Mouse (Mus musculus): ENCODE data around the gene Hist1h2bn.

The Hist1h2bn gene

DNA sequence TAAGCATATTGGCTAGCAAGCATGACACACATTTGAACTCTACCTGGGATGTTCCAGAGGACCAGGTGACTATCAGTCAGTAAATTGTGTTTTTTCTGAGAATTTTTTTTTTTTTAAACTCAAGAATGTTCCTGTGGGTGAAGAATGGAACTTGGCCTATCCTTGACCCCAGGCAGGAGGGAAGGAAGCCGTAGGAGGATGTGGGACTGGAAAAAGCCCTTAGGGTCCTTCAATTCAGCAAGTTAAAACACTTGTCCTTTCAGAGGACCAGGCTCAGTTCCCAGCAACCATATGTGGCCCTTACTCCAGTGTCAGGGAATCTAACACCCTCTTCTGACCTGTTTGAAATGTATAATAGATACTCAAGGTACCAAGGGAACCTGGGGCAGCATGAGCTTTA is 24.4 kb upstream of the Hist1h2bn start:
- DNase-seq = no peak

GRCm38 (mm10) chr13:21733466-21733865 is 20.5 kb upstream of the Hist1h2bn start:
- no peak for DNase-seq

- peak; percentile 79 to 82 for DNase-seq
These were observed 19.7 kb upstream of the Hist1h2bn start for GRCm38 (mm10) chr13:21734010-21734905.

DNA sequence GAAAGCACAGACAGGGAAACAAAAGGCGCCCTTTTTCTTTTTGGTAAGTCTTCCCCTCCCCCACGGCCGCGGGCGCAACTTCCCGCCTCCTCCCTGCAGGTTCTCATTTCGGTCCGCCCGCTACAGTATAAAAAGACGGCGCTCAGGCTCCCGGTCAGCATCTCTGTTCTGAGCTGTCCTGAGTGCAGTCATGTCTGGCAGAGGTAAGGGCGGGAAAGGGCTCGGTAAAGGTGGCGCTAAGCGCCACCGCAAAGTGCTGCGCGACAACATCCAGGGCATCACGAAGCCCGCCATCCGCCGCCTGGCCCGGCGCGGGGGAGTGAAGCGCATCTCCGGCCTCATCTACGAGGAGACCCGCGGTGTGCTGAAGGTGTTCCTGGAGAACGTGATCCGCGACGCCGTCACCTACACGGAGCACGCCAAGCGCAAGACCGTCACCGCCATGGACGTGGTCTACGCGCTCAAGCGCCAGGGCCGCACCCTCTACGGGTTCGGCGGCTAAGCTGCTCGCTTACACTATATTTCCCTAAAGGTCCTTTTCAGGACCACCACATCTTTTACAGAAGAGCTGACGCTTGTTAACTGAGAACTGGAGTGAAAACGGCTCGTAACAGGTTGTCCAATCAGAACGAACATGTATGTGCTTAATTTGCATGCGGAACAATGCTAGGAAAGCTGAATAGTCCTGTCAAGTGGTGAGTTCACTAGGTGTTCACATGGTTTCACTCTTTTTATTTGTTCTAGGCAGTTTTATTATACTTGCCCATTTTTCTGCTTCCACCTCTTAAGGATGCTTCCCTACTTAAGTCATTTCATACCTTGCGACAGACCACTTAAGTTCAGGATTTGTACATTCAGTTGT is 18.8 kb upstream of the Hist1h2bn start, which contains the start of gene Hist1h4j:
Hist1h4j (plus strand) TSS at position 159 of the 862 bp plus-strand sequence.
- peak; percentile 50 to 75 for DNase-seq

- no peak for DNase-seq
These were observed 8.9 kb upstream of the Hist1h2bn start for GRCm38 (mm10) chr13:21745006-21745405.

GRCm38 (mm10) chr13:21749387-21750158 is 4.3 kb upstream of the Hist1h2bn start:
- DNase-seq = no peak

DNA sequence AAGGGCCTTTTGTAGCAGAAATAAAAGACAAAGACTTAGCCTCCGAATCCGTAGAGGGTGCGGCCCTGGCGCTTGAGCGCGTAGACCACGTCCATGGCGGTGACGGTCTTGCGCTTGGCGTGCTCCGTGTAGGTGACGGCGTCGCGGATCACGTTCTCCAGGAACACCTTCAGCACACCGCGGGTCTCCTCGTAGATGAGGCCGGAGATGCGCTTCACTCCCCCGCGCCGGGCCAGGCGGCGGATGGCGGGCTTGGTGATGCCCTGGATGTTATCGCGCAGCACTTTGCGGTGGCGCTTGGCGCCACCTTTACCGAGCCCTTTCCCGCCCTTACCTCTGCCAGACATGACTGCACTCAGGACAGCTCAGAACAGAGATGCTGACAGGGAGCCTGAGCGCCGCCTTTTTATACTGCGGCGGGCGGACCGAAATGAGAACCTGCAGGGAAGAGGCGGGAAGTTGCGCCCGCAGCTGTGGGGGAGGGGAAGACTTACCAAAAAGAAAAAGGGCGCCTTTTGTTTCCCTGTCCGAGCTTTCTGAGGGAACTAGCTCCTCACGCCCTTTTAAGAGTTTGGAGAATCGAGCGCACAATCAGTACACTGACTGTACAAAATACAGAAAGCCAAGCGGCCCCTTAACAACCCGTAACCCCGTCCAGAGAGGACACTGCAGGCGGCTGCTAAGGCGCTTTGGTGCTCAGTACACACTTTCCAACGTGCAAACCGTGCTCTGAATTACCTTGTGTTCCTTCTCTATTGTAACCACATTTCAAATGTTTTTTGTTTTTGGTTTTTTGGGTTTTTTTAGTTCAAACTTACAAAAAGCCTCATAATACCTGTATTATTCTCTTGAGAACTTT is 3.5 kb upstream of the Hist1h2bn start, which contains the start of gene Hist1h4k:
Hist1h4k (minus strand) TSS at position 347 of the 859 bp plus-strand sequence.
- DNase-seq = peak; percentile 84 to 90

- DNase-seq = no peak
These were observed 2.5 kb upstream of the Hist1h2bn start for GRCm38 (mm10) chr13:21751417-21751816.

DNA sequence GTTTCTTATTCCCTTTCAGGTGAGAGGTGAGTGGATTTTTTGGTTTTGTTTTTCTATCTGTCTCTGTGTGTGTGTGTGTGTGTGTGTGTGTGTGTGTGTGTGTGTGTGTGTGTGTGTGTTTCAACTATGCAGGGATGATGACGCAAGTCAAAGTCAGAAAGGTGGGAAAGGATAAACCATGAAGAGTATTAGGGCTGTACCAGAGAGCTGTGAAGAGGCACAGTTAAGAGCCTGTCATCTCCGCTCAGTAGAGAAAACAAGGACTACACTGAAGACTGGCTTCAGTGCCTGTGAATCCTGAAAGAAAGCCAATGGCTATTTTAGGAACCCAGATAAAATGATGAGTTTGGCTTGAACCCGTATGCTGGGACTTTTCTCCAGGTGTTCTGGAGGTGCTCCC is 2.1 kb upstream of the Hist1h2bn start:
- DNase-seq = no peak

DNA sequence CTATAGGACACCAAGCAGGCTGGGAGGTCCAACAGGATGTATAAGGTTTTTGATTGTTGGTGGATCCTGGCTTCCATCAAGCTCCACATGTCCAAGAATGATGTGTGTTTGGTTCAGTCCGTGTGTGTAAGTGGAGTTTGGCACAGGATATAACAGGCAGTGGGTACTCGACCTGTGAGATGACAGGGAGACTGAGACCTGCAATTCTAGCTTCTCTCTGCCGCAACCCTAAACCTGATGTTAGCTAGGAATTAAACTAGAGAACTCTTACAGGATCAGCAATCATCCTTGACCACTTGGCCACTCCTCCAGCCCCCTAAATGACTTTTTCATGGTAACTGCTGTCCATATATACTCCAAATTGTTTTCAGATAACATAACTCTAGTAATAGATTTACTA is 1.6 kb upstream of the Hist1h2bn start:
- DNase-seq = no peak

DNA sequence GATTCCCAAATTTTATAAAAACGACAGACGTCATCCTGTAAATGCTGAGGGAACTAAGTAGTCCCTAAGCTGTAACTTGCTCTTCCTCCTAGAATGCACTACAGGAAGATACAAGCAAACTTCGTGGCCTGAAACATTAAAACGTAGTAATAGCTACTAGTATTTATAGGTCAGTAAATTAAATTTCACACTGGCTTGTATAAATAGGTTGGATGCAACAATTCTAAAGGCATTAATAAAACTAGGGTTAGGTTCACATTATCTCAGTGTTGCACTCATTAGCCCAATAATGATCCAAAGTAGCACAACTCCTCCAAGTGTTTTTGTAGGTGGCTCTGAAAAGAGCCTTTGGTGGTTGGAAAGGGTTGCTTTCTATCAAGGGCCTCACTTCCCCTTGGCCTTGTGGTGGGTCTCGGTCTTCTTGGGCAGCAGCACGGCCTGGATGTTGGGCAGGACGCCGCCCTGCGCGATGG is 836 bp upstream of the Hist1h2bn start:
- DNase-seq = no peak

DNA sequence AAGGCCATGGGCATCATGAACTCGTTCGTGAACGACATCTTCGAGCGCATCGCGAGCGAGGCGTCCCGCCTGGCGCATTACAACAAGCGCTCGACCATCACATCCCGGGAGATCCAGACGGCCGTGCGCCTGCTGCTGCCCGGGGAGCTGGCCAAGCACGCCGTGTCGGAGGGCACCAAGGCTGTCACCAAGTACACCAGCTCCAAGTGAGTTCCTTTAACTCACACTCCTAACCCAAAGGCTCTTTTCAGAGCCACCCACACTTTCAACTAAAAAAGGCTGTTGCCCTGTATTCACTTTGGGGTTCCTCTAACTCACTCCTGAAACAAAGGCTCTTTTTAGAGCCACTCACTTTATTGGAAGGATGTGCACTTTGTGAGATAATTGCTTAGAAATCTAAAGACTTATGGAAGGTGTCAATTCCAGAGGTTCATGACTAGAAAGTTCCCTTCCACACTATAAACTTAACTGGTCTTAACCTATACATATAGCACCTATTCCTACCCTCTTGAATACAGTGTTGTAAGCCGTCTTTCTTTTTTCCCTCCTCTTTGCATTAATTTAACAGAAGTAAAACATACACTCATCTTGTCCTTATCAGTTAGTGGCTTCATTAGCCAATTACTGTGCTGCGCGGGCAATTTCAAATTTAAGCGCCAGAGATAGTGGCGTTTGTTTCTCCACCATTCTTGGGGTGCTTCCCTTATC is 525 bp downstream of the Hist1h2bn start:
- peak in 1 of 2 experiments; percentile 48 for DNase-seq

DNA sequence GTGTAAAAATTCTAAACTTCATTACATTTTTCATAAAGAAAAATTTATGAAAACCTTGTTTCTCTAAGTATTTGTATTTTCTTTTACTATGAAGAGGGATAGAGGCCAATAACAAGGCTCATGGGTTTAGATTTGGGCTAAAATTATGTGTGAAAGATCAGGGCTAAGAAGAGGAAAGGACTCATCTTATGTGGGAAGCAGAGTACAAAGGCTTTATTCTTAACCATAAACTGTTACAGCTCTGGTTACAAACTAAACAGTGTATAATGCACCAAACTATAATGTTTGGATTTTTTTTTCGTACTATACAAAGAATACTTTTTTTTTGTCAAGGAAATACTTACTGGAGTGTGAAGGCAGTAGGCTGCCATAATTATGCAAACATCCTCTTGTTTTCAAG is 1.8 kb downstream of the Hist1h2bn start:
- no peak for DNase-seq

DNA sequence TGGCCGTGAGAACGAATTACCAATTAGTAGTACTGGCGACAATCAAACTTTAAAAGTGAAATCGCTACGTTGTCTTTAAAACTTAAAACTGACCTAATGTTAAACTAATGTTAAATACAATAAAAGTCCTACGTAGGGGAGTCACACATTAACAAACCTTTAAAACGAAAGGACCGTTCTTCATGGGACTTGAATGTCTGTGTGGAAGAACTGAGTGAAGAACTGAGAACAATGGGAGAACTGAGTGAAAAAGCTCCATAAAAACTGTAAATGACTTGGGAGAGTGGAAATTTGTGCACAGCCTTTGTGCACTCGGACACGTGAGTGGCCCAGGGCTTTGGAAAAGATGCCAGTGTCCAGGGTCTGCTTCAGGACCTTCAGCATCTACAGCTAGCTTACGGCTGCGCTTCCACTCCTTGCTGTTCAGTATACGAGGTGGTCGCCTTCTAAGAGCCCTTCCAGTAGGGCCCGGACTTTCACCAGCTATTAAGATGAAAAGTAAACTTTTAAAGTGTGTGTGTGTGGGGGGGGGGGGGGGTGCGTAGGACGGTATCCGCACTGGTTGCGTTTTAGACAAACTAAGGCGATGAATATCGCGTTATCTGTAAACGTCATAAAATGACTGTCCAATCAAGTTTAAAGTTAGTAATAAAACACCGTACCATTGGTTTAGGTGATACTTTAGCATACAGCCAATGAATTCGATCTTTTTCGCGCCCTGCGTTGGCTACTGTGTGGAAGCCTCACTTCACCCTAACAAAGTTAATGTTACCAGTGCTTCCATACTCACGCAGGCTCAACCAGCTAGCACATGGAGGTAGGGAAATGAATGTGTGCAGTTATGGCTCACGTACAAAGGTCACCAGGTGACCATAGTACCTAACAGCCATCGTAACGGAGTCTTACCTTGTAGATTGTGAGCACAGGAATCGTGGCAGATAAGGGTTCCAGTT is 25.2 kb downstream of the Hist1h2bn start:
- DNase-seq = peak; percentile 70 to 79

- DNase-seq = peak; percentile 29 to 45
These were observed 26.1 kb downstream of the Hist1h2bn start, which contains the start of gene Hist1h1b for GRCm38 (mm10) chr13:21779767-21780731. Hist1h1b (minus strand) TSS chr13:21780625.

DNA sequence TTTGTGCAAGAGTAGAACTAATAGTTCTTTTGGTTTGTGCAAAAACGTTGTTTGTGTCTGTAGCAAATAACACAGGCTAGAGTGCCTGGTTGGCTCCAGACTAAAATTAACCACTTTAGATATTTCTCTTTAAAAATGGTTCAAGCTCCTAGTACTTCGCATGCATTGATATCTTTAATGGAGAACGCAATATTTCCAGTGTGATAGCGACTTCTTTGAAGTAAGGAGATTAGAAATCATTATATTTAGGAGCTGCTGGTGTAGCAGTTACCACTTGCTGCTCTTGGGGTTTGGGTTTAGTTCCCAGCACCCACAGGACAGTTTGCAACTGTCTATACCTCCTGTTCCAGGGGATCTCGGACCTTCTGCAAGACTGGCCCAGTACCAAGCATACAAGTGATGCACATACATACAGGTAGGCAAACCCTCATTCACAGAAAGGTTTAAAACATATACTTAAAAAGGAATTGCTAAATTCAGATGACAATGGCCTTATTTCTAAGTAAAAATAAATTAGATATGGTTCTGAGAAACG is 27.2 kb downstream of the Hist1h2bn start:
- no peak for DNase-seq

- DNase-seq = no peak
These were observed 27.7 kb downstream of the Hist1h2bn start for GRCm38 (mm10) chr13:21781639-21782038.

Measured in kidney, postnatal 36 days (tissue).